Mouse (Mus musculus) R1 (cell line): Measurements from ENCODE around the gene Hes5.

Experiments used
- DNase-seq: peaks from one replicate; pipeline ENCODE4 v3.0.0-alpha.2; 2018; ENCODE audit warnings: low read depth, low spot score

The Hes5 gene

DNA sequence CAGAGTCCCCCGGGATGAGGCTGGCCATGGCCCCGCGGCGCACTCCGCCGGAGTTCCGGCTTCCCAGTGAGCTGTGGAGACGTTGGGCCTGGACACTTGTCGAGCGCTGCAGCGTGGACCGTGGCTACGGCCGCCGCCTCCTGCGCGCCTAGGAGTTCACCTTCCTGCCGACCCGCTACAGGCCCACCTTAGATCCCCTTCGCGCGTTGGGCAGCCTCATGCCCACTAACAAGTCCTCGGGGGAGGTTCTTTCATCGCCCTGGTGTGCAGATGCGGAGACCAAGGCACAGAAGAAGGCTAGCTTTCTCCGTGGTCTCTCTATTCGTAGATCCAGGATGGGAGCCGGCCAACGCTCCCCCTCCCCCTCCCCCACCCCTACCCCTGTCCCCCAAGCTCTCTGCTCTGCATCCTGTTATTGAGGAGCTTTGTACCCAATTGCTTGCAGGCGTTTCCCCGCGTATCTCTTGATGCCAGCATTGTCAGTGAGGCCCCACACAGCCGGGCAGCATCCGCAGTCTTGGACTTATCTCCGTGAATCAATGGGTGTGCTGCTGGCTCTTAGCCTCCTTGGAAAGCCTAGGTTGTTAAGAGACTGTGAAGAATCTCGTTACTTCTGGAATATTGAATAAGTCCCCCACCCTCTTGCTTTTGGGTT lies 4.0 kb downstream of the Hes5 start:
- no peak for DNase-seq

DNA sequence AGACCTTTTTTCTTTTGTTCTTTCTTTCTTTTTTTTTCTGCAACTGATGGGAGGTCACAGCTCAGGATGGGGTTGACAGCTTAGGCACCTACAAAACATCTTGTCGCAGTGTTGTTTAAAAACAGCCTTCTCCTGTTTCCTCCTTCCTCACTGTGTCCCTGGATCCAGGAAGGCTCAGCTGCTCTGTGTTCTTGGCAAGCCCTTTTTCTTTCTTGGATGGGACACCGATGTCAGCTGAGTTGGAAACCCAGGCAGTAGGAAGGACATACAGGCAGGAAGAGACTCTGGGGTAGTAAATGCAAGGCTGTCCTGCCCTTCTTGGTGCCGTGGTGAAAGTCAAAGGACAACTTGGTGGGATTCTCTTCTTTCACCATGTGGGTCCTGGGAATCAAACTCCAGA lies 5.1 kb downstream of the Hes5 start:
- no peak for DNase-seq

DNA sequence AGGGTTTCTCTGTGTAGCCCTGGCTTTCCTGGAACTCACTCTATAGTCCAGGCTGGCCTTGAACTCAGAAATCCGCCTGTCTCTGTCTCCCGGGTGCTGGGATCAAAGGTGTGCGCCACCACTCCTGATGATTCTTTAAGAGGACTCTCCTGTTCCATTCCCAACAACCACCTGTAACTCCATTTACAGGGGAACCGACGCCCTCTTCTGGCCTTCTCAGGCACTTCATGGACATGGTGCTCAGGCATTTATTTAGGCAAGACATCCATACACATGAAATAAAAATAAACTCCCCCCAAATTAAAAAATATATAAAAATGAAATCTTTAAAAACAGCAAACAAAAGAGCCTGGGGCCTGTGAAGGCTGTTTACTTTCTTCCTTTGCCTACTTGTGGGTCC lies 6.5 kb downstream of the Hes5 start:
- DNase-seq, result peak; percentile 78

DNA sequence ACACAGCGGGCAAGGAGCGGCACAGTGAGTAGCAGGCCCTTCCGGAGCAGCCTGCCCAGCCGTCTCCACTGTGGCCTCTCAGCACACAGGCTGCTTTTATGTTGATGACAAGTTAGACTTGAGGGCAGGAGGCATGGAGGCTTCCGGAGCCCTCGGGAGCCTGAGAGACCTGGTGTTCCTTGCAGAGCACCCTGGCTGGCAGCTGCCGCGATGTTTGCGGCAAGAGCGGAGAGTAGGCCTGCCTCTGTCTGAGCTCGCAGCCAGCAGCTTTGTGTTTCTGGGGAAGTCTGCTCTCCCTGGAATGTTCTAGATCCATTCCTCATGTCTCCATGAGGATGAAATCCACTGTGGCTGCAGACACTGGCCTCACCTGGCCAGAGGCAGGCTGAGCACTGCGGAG lies 11.8 kb downstream of the Hes5 start:
- no peak for DNase-seq

DNA sequence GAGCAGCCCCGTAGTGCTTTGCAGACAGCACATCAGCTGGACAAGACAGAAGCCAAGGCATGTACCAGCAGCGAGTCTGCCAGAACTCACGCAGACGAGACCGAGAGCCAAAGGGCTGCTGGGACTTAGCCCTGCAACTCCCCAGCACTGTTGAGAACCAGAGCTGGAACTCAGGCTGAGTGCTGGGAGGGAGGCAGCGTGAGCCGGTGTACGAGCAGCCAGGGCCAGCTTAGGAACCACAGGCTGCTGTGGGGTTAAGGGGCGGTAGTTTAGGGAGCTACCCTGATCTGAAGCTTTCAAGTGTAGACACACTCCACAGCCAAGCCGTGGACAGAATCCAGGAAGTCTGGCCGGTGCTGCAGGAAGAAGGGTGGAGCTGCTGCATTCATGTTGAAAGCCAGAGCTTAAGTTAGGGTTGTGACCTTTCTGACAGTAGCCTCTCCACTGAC lies 13.5 kb downstream of the Hes5 start:
- DNase-seq, result no peak

DNA sequence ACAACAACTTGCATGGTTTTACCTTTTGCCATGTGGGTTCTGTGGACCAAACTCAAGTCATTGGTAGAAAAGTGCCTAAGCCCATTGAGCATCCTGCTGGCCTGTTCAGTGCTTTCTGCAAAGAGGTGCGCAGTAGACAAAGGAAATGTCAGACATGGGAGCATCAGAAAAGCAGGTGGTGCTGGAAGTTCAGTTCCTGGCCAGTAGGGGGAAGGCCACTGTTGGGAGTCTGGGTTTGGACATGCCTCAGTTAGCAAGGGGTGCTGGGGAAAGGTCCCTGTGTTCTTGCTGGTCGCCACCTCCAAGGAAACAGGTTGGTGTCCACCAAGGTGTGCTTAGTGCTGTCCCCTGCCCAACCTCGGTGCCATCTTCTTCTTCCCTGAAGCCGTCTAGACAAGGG lies 19.4 kb downstream of the Hes5 start:
- peak; percentile 81 for DNase-seq

DNA sequence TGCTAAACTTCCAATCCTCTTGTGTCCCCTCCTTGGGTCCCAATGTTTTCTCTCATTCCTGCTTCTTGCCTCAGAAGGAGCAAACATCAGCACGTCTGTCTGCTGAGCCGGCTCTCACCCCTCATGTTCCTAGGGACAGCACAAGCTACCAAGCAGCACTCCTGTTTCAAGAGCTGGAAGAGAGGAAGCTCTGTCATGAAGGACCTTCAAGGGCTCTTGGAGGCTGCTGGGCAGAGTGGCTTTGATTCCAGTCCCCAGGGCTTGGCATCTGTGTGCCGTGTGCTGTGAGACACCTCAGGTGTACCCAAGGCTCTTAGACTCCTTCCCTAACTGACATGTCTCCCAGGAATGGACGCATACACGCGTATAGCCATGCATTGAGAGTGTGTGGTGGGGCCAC lies 20.4 kb downstream of the Hes5 start:
- DNase-seq, result no peak

DNA sequence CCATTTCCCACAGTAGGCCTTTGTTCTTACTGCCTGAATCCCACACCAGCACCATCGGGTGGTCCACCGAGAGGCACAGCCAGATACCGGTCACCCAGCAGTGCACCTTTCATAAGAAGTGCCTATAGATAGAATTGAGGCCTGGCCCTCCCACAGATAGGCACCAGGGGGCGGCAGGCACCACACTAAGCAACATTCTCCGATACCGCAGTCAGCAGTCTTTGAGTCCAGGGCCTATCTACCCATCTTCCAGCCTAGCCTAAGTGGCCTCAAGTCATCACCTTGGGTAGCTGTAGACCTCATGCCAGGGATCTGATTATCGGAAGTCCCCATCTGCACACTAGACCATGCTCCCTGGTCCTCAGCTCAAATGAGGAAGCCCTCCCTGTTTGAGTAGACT lies 20.8 kb downstream of the Hes5 start:
- no peak for DNase-seq

DNA sequence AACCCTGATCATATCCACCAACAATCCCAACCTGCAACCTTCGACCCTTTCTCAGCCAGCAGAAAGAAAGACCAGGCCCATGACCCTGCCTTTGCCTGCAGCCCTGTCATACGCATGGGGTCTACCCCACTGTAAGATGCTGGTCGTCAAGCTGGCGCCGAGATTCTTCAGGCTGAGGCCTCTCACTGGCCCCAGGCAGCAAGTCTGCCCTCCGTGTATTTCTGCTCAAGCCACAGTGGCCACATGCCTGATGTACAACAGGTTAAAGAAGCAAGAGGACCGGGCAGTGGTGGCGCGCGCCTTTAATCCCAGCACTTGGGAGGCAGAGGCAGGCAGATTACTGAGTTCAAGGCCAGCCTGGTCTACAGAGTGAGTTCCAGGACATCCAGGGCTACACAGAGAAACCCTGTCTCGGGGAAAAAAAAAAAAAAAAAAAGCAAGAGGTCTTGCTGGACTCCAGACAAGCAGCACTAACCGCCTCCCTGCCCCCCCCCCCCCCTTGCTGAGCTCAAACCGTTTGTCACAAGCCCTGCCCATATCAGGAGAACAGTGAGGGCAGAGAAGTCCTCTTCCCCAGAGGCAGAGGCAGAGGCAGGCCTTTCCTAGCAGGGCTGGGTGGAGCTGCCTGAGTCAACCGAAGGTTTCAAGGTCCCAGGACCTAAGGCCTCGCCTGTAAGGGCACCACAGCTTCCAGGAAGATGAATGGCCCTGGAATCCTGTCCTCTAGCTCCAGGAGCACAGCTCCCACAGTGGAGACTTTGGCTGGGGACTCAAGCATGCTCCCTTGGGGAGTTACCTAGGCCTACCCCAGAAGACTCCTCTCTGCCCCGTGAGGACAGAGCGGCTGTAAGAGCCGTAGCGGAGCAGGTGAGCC lies 21.8 kb downstream of the Hes5 start:
- DNase-seq, result no peak

DNA sequence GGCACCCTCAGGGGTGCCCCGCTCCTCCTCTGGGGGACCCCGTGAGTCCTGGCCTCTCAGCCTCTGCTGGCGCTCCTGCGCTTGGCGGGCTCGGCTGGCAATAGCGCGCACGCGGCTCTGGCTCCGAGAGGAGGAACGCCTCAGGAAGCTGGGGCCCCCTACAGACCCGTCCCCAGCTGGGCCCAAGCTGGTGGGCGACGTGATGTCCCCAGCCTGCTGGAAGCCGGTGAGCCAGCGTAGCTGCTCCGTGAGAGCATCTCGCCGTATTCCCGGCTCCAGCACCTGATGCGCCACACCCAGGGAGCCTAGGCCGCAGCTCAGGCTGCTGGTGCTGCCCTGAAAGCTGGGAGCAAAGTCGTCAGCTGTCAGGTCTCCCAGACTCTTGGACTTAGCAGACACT lies 23.0 kb downstream of the Hes5 start:
- peak; percentile 25 for DNase-seq

DNA sequence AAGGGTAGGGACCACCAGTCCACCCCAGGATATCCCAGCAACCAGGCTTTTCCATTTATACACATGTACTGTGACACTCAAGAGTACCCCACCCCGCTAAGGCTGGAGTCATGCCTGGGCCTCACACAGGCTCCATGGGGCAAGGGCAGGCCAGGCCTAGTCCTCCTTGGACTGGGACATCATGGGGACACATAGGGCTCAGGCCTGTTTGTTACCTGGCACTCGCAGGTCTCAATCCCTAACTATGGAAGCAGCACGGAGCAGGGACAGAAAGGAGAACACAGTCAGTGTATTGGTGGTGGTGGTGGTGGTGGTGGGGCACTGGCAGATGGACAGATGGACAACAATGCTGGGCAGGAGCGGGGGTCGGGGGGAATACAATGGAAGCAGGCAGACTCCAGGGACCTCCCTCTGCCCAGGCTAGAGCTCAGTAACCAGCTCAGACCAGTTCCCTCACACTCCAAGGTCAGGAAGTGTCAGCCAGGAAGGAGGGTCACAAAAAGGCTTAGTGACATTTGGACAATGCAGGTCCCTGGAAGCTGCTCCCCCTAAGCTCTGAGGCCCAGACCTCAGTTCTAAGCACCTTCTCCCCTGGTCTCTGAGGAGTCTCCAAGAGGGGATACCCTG lies 24.5 kb downstream of the Hes5 start:
- DNase-seq, result no peak

DNA sequence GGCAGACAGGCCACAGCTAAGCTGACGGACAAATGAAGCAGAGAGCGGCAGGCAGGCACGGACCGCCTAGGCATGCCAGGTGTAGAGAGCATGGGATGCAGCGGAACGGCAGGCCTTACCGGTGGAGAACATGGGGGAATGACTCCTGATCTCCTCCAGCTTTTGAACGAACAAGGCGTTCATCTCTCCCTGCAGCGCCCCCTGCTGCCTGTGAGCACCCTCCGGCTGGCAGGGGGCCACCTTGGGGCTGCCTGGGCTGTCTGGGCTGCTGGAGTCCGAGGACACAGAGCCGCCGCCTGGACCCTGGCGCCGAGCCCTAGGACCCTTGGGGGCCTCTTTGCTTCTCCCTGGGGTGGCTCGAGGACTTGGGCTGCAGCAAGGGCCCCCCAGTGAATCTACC lies 25.4 kb downstream of the Hes5 start:
- peak; percentile 57 for DNase-seq

DNA sequence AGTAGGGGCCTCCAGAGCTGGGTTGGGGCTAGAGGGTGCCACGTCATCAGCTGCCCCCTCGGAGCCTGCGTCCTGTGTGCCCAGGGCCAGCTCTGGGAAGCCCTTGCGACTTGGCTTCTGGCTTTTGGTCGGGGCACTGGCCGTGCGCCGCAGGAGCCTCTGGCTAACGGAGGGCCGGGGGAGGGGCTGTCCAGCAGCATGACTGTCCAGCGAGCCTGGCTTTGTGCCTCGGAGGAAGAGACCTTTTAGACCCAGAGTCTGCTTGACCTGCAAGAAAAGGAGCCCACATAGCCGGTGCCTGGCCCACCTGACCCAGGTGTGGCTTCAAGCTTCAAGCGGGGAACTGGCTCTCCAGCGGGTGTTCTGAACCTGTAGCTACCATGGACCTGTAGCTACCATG lies 26.0 kb downstream of the Hes5 start:
- no peak for DNase-seq

DNA sequence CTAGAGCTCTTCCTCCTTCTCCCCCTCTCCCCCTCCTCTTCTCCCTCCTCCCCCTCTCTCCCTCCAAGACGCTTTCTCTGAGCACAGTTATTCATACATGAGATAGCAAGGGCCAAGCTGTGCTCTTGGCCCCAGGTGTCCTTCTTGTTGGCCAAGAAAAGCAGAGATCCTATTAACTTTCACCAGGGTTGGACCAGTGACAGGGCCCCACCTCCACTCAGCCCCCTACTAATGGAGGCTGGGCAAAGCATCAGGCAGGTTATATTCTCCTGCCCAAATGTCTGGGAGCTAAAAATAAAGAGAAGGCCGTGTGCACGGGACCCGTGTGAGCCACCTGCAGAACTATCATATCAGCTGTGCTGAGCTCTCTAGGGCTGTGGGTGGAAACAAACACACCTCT lies 34.2 kb downstream of the Hes5 start:
- no peak for DNase-seq

DNA sequence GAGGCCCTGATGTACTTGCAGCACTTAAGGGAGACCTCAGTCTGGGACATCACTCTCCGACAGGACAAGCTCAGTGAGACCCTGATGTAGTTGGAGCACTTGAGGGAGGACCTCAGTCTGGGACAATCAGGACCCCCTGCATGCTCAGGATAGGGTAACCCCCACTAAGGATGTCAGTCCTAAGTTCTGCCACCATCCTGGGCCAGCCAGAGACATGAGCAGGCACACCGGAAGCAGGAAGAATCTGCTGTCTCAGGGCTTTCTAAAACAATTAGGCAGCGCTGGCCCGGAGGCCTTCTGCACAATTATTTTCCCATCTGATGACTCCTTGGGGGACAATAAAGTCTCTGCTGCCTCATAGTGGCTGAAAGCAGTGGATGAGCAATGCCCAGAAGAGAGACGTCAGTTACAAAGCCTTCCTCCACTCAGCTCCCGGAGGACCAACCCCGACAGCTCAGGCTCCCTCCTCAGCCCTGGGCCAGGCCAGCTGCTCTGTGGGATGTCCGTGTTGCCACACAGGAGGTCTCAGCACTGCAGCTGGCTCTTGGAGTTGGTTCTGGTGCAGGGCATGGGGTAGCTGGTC lies 35.9 kb downstream of the Hes5 start:
- no peak for DNase-seq

DNA sequence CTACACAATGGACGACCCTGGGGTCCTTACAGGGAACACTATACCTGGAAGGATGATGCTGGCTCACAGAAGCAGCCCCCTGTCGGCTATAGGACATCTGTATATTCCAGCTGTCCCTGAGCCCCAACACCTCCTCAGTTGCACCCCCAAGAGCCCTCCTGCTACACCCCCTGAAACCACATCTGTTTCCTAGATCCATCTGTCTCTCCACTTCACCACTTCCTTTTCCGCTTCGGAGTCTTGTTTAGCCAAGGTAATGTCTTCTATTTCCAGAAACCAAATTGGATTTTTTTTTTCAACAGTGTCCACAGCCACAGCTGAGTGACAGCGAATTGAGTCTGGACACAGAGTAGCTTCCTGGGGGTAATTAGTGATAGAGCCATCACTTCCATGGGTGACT lies 38.7 kb downstream of the Hes5 start:
- no peak for DNase-seq

DNA sequence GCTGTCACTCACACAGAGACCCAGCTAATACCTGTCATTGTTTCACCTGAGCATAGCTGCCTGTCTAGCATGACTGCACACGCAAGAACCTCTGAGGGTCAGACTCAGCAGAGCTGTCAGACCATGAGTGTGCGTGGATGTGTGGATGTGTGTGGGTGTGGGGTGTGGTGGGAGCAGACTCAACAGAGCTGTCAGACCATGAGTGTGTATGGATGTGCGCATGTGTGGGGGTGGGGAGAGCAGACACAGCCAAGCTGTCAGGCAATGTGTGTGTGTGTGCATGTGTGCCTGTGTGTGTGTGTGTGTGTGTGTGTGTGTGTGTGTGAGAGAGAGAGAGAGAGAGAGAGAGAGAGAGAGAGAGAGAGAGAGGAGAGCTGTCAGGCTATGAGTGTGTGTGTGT lies 44.6 kb downstream of the Hes5 start:
- DNase-seq, result no peak

DNA sequence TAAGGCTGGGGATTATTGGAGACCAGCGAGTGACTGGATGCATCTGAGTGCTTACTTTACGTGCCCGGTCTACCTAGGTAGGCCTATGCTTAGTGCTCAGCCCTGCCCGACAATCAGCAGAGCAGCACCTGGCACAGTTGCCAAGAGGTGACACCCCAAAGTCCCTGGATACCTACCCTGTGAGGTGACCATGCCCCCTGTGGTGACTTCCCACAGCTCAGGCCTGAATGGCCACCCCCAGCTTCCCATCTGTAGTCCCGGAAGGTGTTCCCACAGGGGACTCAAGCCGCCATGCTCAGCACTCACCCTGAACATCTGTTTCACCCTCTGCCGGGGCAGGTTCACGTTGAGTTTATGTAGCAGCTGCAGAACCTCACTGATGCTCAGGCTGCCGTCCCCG lies 45.6 kb downstream of the Hes5 start:
- DNase-seq, result no peak

DNA sequence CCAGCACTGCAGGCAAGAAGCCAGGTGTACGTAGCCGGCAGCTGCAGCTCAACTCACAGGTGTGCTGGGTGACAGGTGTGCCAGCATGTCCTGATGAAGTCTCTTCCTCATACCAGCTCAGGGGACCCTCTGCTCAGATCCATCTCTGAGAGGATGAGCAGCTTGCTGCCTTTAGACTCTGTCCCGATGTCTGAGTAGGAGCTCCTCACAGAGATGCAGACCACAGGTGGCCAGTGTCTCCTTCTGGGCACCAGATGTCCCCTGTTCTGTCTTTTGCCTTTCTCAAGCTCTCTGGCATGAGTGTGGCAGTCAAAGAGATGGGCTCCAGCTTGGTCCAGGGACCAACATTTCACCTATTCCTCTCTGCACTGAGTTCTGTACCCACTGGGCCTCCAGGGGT lies 46.9 kb downstream of the Hes5 start:
- DNase-seq, result no peak

DNA sequence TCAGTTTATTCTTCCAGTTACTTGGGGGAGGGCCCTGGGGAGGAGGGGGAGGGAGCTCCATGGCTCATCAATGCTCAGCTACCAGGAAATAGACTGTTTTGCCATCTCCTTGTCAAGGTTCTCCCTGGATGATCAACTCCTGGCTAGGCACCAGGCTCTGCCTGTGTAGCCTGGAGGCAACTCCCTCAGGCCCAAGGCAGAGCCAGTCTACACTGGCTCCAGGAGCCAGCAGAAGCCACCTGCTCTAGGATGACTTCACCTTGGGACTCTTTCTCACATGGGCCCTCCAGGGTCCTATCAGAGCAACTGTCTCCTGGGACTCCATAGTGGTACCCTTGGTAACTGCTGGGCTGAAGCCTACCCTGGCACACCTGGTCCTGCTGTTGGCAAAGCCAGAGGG lies 47.4 kb downstream of the Hes5 start:
- no peak for DNase-seq

DNA sequence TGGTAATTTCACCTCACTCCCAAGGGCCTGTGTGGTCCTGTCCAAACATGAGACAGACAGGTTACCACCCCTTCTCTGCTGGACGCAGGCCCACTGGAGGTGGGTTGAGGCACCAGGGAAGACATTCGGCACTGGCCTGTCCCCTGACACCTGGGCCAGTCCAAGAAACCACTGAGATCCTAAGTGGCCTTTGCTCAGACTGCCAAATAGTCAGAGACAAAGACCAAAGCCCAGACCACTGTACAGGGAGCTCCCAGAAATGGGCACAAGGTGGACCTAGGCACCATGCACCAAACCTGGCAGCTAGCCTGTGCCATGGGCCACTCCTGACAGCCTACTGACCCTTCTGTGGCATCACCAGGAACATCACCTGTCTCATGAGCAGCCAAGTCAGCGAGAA lies 48.5 kb downstream of the Hes5 start:
- no peak for DNase-seq

DNA sequence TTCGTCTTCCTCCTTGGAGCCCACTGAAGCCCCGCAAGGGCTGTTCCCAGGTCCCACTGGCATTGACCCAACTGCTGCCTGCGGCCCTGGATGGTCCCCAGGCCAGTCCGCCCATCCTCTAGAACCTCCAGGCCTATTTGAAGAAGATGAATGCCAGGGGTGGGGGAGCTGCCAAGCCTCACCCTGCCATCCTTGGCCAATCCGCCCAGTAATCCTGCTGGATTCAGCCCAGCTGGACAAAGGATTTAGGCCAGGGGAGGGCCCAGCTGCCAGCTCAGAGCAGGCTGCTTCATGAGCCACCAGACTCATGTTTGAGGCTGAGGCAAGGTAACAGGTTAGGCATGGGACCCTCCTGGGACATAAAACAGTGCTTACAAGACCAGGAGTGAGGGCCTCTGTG lies 50.1 kb downstream of the Hes5 start:
- no peak for DNase-seq
